Mouse (Mus musculus): ENCODE results near the gene Akap6.
"Not testable (repeated sequence)": the region's sequence is repeated elsewhere in the genome, so short reads cannot be mapped to it uniquely, and the experiment has no call there.

Akap6 gene

GRCm38 (mm10) chr12:52711857-52712640 is 12.9 kb downstream of the Akap6 start:
- no peak for DNase-seq

- DNase-seq = no peak
Observed at GRCm38 (mm10) chr12:52718392-52718791, 19.2 kb downstream of the Akap6 start.

GRCm38 (mm10) chr12:52719232-52719631 is 20.0 kb downstream of the Akap6 start:
- no peak for DNase-seq

- no peak for DNase-seq
Observed at GRCm38 (mm10) chr12:52719681-52720080, 20.5 kb downstream of the Akap6 start.

GRCm38 (mm10) chr12:52724039-52724615 is 24.9 kb downstream of the Akap6 start:
- DNase-seq = not testable (repeated sequence)

- peak; percentile 6 to 20 for DNase-seq
Observed at GRCm38 (mm10) chr12:52726434-52727231, 27.4 kb downstream of the Akap6 start.

- no peak for DNase-seq
Observed at GRCm38 (mm10) chr12:52729396-52729795, 30.2 kb downstream of the Akap6 start.

- not testable (repeated sequence) for DNase-seq
Observed at GRCm38 (mm10) chr12:52735161-52735560, 36.0 kb downstream of the Akap6 start.

- no peak for DNase-seq
Observed at GRCm38 (mm10) chr12:52737151-52737550, 38.0 kb downstream of the Akap6 start.

- DNase-seq = no peak
Observed at GRCm38 (mm10) chr12:52739326-52739725, 40.1 kb downstream of the Akap6 start.

GRCm38 (mm10) chr12:52741801-52742200 is 42.6 kb downstream of the Akap6 start:
- DNase-seq = no peak

GRCm38 (mm10) chr12:52750006-52750405 is 50.8 kb downstream of the Akap6 start:
- DNase-seq = no peak

- no peak for DNase-seq
Observed at GRCm38 (mm10) chr12:52755649-52756048, 56.5 kb downstream of the Akap6 start.

GRCm38 (mm10) chr12:52757881-52758280 is 58.7 kb downstream of the Akap6 start:
- DNase-seq = no peak

GRCm38 (mm10) chr12:52764046-52764445 is 64.9 kb downstream of the Akap6 start:
- DNase-seq = no peak

- no peak for DNase-seq
Observed at GRCm38 (mm10) chr12:52764810-52765209, 65.6 kb downstream of the Akap6 start.

- no peak for DNase-seq
Observed at GRCm38 (mm10) chr12:52769561-52769960, 70.4 kb downstream of the Akap6 start.

GRCm38 (mm10) chr12:52771931-52772330 is 72.7 kb downstream of the Akap6 start:
- no peak for DNase-seq

GRCm38 (mm10) chr12:52772494-52773280 is 73.5 kb downstream of the Akap6 start:
- no peak for DNase-seq

GRCm38 (mm10) chr12:52773847-52774246 is 74.7 kb downstream of the Akap6 start:
- DNase-seq = no peak

GRCm38 (mm10) chr12:52774382-52774781 is 75.2 kb downstream of the Akap6 start:
- no peak for DNase-seq

GRCm38 (mm10) chr12:52780216-52780615 is 81.0 kb downstream of the Akap6 start:
- DNase-seq = no peak

- no peak for DNase-seq
Observed at GRCm38 (mm10) chr12:52781066-52781465, 81.9 kb downstream of the Akap6 start.

Measured in kidney, postnatal 4 days (tissue).